Mouse (Mus musculus) cerebellum, postnatal 4 days (tissue): ENCODE data around the gene Hist2h3c2.

ENCODE experiments used
- DNase-seq, 2 experiments: peaks; one replicate each; pipeline ENCODE4 v3.0.0; 2022; ENCODE audit warnings: low spot score in 2 of 2, mixed read lengths in 1 of 2

Hist2h3c2 gene

GRCm38 (mm10) chr3:96197129-96197749 lies 41.7 kb downstream of the Hist2h3c2 start:
- DNase-seq = peak; percentile 53 to 83

GRCm38 (mm10) chr3:96196437-96197128 lies 42.3 kb downstream of the Hist2h3c2 start:
- no peak for DNase-seq

- no peak for DNase-seq
Measured at GRCm38 (mm10) chr3:96195616-96196313, 43.2 kb downstream of the Hist2h3c2 start.

GRCm38 (mm10) chr3:96194966-96195365 lies 44.0 kb downstream of the Hist2h3c2 start:
- no peak for DNase-seq

DNA sequence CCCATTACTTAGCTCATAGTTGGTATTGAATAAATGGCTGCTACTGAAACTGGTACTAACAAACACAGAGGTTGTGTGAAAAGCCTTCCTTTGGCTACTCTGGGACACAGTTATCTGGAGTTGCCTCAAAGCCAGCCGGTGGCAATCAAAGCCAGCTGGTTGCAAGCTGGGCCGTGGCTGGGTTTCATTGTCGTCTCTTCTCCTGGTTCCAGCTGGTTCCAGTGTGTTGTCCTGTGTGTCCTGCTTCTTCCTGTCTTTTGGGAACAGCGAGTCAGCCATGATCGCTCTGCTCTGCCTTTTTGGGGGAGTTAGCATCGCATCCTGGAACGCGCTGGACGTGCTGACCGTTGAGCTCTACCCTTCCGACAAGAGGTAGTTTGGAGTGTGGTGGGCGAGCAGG lies 46.0 kb downstream of the Hist2h3c2 start:
- no peak for DNase-seq
